Mouse (Mus musculus) lung, postnatal 0 days (tissue): ENCODE data around the gene Lhx4.

Experiments
- CTCF ChIP-seq: IDR thresholded peaks from 2 replicates; pipeline ENCODE4 v1.5.1; 2016; ENCODE audit warnings: antibody characterized with exemption, mild to moderate bottlenecking
- EP300 ChIP-seq: IDR thresholded peaks from 2 replicates; pipeline ENCODE4 v1.6.1; 2016; ENCODE audit warnings: antibody characterized with exemption, mild to moderate bottlenecking, control low read depth

DNA sequence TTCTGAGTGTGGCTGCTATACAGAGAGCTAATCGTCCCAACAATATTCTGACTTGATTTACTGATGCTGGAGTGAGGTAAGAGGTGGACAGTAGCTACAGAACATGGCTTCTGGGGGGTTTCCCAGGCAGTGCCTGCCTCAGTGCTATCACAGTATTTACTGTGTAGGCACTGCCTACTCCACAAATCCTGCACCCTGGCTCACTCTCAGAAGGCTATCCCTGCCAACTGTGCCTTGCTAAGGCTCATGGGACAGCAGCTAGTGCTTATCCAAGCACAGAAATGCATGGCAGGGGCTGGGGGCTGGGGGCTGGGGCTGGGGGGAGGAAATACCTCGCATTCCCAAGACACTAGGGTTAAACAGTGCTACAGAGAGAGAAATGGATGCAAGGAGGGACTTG, 38.2 kb downstream of the Lhx4 start:
- no peak for TF ChIP-seq CTCF
- no peak for TF ChIP-seq EP300
